Mouse (Mus musculus): ENCODE results near the gene Ly6g6c.

Ly6g6c gene

GRCm38 (mm10) chr17:35115046-35116019 lies 50.1 kb downstream of the Ly6g6c start, which contains the start of gene Ly6g5b:
Gene Ly6g5b (minus strand): TSS chr17:35115428.
- DNase-seq (ENCODE audit: low spot score in 2 of 2): no peak
